16 mouse cellular contexts compared by ENCODE assay signal in the genomic region with DNA sequence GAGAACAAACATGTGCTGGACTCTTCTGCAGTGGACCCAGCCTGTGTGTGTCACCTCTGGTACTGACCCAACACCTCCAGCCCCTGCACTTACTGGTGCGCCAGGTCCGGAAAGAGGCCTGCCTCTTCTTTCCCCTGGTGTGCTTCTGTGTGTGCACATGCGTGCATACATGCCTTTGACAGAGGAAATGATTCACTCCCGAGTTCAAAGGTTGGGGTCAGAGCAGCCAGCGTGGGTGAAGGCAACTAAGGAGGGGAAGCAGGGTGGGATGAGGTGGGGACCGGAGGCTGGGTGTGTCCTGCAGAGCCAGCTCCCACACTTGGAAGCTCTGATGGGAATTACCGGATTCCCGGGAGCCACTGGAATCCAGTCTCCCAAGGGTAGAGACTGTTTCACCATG. TPM values are rescaled to one million over a fixed set of nuclear protein-coding genes. Genes with fewer than 3 reads are reported as not detected.
DNase-seq lines count a peak whose midpoint lies in the region; ATAC-seq and TF ChIP-seq lines count a peak whose summit lies in the region.
"Had no signal": no experiment of that assay in that cellular context is flagged by ENCODE, and none has a peak within 500 bp of the region (broad histone marks: within the 10 kb centered on the region; RNA-seq: fewer than 3 reads in every experiment).

No protein-coding gene starts in this region.

- peaks cover 44% of the 10 kb centered on the region for H3K4me1 ChIP-seq in forebrain, embryonic 10.5 days
- peaks cover 18% of the 10 kb centered on the region for H3K4me1 ChIP-seq in forebrain, embryonic 15.5 days
- H3K4me1 ChIP-seq in kidney, postnatal 0 days (replicated peaks; ENCODE audit: insufficient read depth, low read length): peaks cover 22% of the 10 kb centered on the region
- H3K4me1 ChIP-seq in kidney, embryonic 14.5 days (ENCODE audit: control insufficient read depth, insufficient read depth, low read length): peaks cover 34% of the 10 kb centered on the region
- peaks cover 17% of the 10 kb centered on the region for H3K4me1 ChIP-seq in midbrain, postnatal 0 days (ENCODE audit: insufficient read depth, low read length)

- H3K36me3 ChIP-seq in forebrain, embryonic 10.5 days (replicated peaks): no peaks in the 10 kb centered on the region
- H3K36me3 ChIP-seq in forebrain, embryonic 15.5 days: no peaks in the 10 kb centered on the region
- no peaks in the 10 kb centered on the region for H3K36me3 ChIP-seq in kidney, postnatal 0 days (ENCODE audit: insufficient read depth, low read length)
- H3K36me3 ChIP-seq in kidney, embryonic 14.5 days (ENCODE audit: control insufficient read depth, insufficient read depth, low read length): no peaks in the 10 kb centered on the region
- no peaks in the 10 kb centered on the region for H3K36me3 ChIP-seq in midbrain, postnatal 0 days (ENCODE audit: insufficient read depth, low read length)
- H3K36me3 ChIP-seq: heart, embryonic 13.5 days had no signal

- no peak for ATAC-seq in forebrain, embryonic 15.5 days (replicated peaks)
- no peak for ATAC-seq in kidney, postnatal 0 days (replicated peaks; ENCODE audit: low FRiP score, low read depth)
- ATAC-seq in kidney, embryonic 14.5 days (ENCODE audit: low FRiP score, low TSS enrichment): no peak
- ATAC-seq in CD4-positive, CD25-positive, alpha-beta regulatory T cell, adult 4 months: peak; percentile 36
- ATAC-seq in midbrain, postnatal 0 days (ENCODE audit: low FRiP score): no peak
- ATAC-seq: forebrain, embryonic 13.5 days had no signal

- H3K4me2 ChIP-seq in forebrain, embryonic 15.5 days (replicated peaks): no peak overlapping the region
- H3K4me2 ChIP-seq in kidney, postnatal 0 days (ENCODE audit: low read length): no peak overlapping the region
- H3K4me2 ChIP-seq in kidney, embryonic 14.5 days (replicated peaks; ENCODE audit: low read depth, low read length): no peak overlapping the region
- no peak overlapping the region for H3K4me2 ChIP-seq in midbrain, postnatal 0 days (ENCODE audit: low read depth, low read length, poor library complexity, severe bottlenecking)
- H3K4me2 ChIP-seq: forebrain, embryonic 13.5 days; heart, embryonic 13.5 days; hindbrain, embryonic 14.5 days; limb, embryonic 15.5 days had no signal

- WGBS in forebrain, embryonic 10.5 days: 77% methylated on average over 8 of the region's 8 CpGs
- 80% methylated on average over 8 of the region's 8 CpGs for WGBS in forebrain, embryonic 15.5 days
- 30% methylated on average over 8 of the region's 8 CpGs for WGBS in kidney, postnatal 0 days
- WGBS in kidney, embryonic 14.5 days: 32% methylated on average over 8 of the region's 8 CpGs
- 77% methylated on average over 8 of the region's 8 CpGs for WGBS in midbrain, postnatal 0 days

- no peak overlapping the region for H3K4me3 ChIP-seq in forebrain, embryonic 10.5 days
- no peak overlapping the region for H3K4me3 ChIP-seq in forebrain, embryonic 15.5 days
- H3K4me3 ChIP-seq in kidney, postnatal 0 days (replicated peaks; ENCODE audit: low read depth, low read length): no peak overlapping the region
- H3K4me3 ChIP-seq in kidney, embryonic 14.5 days (ENCODE audit: low read length): no peak overlapping the region
- H3K4me3 ChIP-seq in midbrain, postnatal 0 days (ENCODE audit: low read depth, low read length): no peak overlapping the region
- H3K4me3 ChIP-seq: forebrain, embryonic 13.5 days; heart, embryonic 13.5 days; limb, embryonic 15.5 days had no signal

- no peak for DNase-seq in forebrain, embryonic 10.5 days (ENCODE audit: extremely low spot score, low spot score)
- no peak for DNase-seq in kidney, postnatal 0 days (ENCODE audit: low spot score)
- DNase-seq in thymus, postnatal 0 days (ENCODE audit: low spot score): peak; percentile 37
- DNase-seq in midbrain, postnatal 0 days (ENCODE audit: low spot score): no peak
- DNase-seq in urinary bladder, adult 18-20 months (ENCODE audit: low spot score in 2 of 2): no peak
- DNase-seq: cerebellum, adult 9-11 months; embryo, embryonic 11 days; layer of hippocampus, adult 9-11 months; midbrain, embryonic 14.5 days had no signal

- TF ChIP-seq CTCF in kidney, postnatal 0 days (IDR thresholded peaks at IDR 0.05; ENCODE audit: low read depth): no peak
- TF ChIP-seq CTCF in midbrain, postnatal 0 days (IDR thresholded peaks at IDR 0.05): no peak

- 0 out of 2 replicates have a peak overlapping the region, but pooled peaks have one; percentile 22 for H3K27ac ChIP-seq in forebrain, embryonic 10.5 days
- no peak overlapping the region for H3K27ac ChIP-seq in forebrain, embryonic 15.5 days (replicated peaks)
- peak overlapping the region; percentile 56; the same call in 1 of the 2 replicates for H3K27ac ChIP-seq in kidney, postnatal 0 days
- no peak overlapping the region for H3K27ac ChIP-seq in kidney, embryonic 14.5 days (ENCODE audit: low read depth, low read length)
- H3K27ac ChIP-seq in midbrain, postnatal 0 days (ENCODE audit: low read depth, low read length): no peak overlapping the region
- H3K27ac ChIP-seq: forebrain, embryonic 13.5 days; hindbrain, embryonic 14.5 days; limb, embryonic 15.5 days had no signal

- no peak overlapping the region for H3K9ac ChIP-seq in forebrain, embryonic 15.5 days (replicated peaks)
- H3K9ac ChIP-seq in kidney, postnatal 0 days (ENCODE audit: low read depth, low read length): no peak overlapping the region
- H3K9ac ChIP-seq in kidney, embryonic 14.5 days (ENCODE audit: low read depth, low read length): no peak overlapping the region
- no peak overlapping the region for H3K9ac ChIP-seq in midbrain, postnatal 0 days (replicated peaks; ENCODE audit: low read length, poor library complexity, severe bottlenecking)
- H3K9ac ChIP-seq: forebrain, embryonic 13.5 days; heart, embryonic 13.5 days; hindbrain, embryonic 14.5 days; limb, embryonic 15.5 days had no signal

- H3K9me3 ChIP-seq in forebrain, embryonic 10.5 days: no peaks in the 10 kb centered on the region
- H3K9me3 ChIP-seq in forebrain, embryonic 15.5 days: no peaks in the 10 kb centered on the region
- no peaks in the 10 kb centered on the region for H3K9me3 ChIP-seq in kidney, postnatal 0 days (replicated peaks; ENCODE audit: low read length)
- no peaks in the 10 kb centered on the region for H3K9me3 ChIP-seq in kidney, embryonic 14.5 days (ENCODE audit: control insufficient read depth, low read length)
- H3K9me3 ChIP-seq in midbrain, postnatal 0 days (ENCODE audit: low read length): no peaks in the 10 kb centered on the region
- H3K9me3 ChIP-seq: forebrain, embryonic 13.5 days; heart, embryonic 13.5 days; limb, embryonic 15.5 days had no signal

- no peaks in the 10 kb centered on the region for H3K27me3 ChIP-seq in forebrain, embryonic 10.5 days (ENCODE audit: poor library complexity, severe bottlenecking)
- no peaks in the 10 kb centered on the region for H3K27me3 ChIP-seq in forebrain, embryonic 15.5 days
- no peaks in the 10 kb centered on the region for H3K27me3 ChIP-seq in kidney, postnatal 0 days (ENCODE audit: insufficient read depth, low read length)
- H3K27me3 ChIP-seq in kidney, embryonic 14.5 days (ENCODE audit: control insufficient read depth, insufficient read depth, low read length): no peaks in the 10 kb centered on the region
- no peaks in the 10 kb centered on the region for H3K27me3 ChIP-seq in midbrain, postnatal 0 days (ENCODE audit: insufficient read depth, low read length)
- H3K27me3 ChIP-seq: forebrain, embryonic 13.5 days; limb, embryonic 15.5 days had no signal

RNA-seq across cellular contexts. Expression of gene Sept9, which starts 46.8 kb away (rescaled TPM):
- 206 and 211 TPM in 2 replicates for polyA plus RNA-seq in forebrain, embryonic 10.5 days (2016; fragmentation: Nextera tagmentation; extraction: Ambion mirVana)
- 126 and 128 TPM in 2 replicates for polyA plus RNA-seq in forebrain, embryonic 15.5 days (2015; fragmentation: Nextera tagmentation; extraction: Ambion mirVana)
- polyA plus RNA-seq in kidney, postnatal 0 days (2015; fragmentation: Nextera tagmentation; extraction: Ambion mirVana): 71.2 and 78.6 TPM in 2 replicates
- polyA plus RNA-seq in kidney, embryonic 14.5 days (2014; fragmentation: Nextera tagmentation; extraction: Ambion mirVana): 96.6 and 104 TPM in 2 replicates
- polyA plus RNA-seq in CD4-positive, CD25-positive, alpha-beta regulatory T cell, adult 4 months (2017; shearing (Covaris generic)): 100 to 1,000 TPM; 277 to 424 TPM
- polyA plus RNA-seq in thymus, postnatal 0 days (2015; fragmentation: Nextera tagmentation; extraction: Ambion mirVana): 220 and 222 TPM in 2 replicates
- 105 and 108 TPM in 2 replicates for total RNA-seq in midbrain, postnatal 0 days (2014; rRNA removed)
- polyA plus RNA-seq in midbrain, postnatal 0 days (2015; fragmentation: Nextera tagmentation; extraction: Ambion mirVana): 95.3 and 100 TPM in 2 replicates

Comparison
In these comparisons a context has a peak if more than half of its experiments do, and no peak if none do; other contexts are left out.
1. H3K27ac ChIP-seq: peak in forebrain, embryonic 10.5 days (single experiment) and kidney, postnatal 0 days (single experiment); none in forebrain, embryonic 15.5 days (single experiment), kidney, embryonic 14.5 days (single experiment) and midbrain, postnatal 0 days (single experiment).